1 mouse cellular context compared by ENCODE assay signal in the genomic region with DNA sequence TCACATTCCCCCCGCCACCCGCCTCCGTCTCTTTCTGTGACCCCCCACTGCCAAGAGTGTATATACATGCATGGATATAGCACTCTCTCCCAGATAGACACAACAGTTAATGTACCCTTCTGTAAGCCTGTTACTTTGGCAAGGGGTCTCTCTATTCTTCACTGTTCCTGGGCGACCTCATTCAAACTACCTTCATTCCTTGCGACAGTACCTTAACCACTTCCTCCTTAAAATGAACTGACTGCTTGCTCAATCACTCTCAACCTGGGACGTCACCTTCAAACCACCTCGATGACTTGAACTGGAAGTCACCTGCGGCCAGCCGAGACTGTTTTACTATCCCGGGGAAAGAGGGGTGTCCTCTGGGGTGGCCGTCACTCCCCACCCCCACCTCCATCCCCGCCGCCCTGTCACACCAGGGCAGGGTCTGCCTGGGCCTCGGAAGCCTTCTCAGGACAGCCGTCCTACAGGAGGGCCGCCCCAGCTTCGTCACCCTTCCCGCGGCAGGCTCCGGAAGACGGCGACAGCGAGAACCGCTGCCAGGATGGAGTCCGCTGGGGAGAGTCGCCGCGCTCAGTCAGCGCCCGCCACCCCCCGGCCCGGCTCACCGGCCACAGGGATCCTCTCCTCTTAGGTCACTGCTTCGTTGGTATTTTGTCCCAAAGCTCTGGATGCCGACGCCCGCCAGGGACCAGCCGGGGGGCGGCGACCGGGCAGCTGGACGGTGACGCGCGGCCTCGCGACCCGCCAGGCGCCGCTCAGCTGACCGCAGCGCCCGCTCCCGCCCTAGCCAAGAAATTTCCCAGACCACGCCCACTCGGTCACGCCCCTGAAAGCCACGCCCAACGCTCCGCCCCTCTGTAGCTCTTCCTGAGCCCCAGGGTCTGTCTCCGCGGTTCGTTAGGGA.
TF ChIP-seq lines count a peak whose summit lies in the region.

Gene Optn, minus strand, starts transcription at position 753 of the 907 bp plus-strand sequence.

TF ChIP-seq in CH12.LX, 34 proteins besides CTCF, POLR2A, EP300 and RAD21 (continued from another document):
- TF ChIP-seq POLR2AphosphoS2 (IDR thresholded peaks at IDR 0.05; ENCODE audit: low read depth, low read length) (no peak), TBP (conservative IDR thresholded peaks at IDR 0.05; ENCODE audit: low read depth, low read length) (no peak), ZNF384 (IDR thresholded peaks at IDR 0.05; ENCODE audit: low read depth, low read length) (no peak), NELFE (IDR thresholded peaks at IDR 0.05; ENCODE audit: low read depth, low read length) (peak; percentile 36; the same call in 1 of the 2 replicates), CHD2 (IDR thresholded peaks at IDR 0.05; ENCODE audit: low read length) (no peak; the same call in 1 of the 2 replicates), USF1 (IDR thresholded peaks at IDR 0.05; ENCODE audit: low read depth, low read length) (0 out of 2 replicates have a peak, but pooled peaks have one; percentile 16), PAX5 (IDR thresholded peaks at IDR 0.05; ENCODE audit: low read length) (no peak), UBTF (IDR thresholded peaks at IDR 0.05; ENCODE audit: low read depth, low read length) (peak; percentile 68), ZKSCAN1 (IDR thresholded peaks at IDR 0.05; ENCODE audit: borderline replicate concordance, low read depth, low read length) (no peak), ELF1 (IDR thresholded peaks at IDR 0.05; ENCODE audit: low read depth, low read length) (peak; percentile 49; the same call in 1 of the 2 replicates), ZMIZ1 (IDR thresholded peaks at IDR 0.05; ENCODE audit: low read depth, low read length) (peak; percentile 50; the same call in 1 of the 2 replicates), NRF1 (IDR thresholded peaks at IDR 0.05; ENCODE audit: low read depth, low read length) (no peak), E2F4 (IDR thresholded peaks at IDR 0.05; ENCODE audit: insufficient replicate concordance, low read depth, low read length) (no peak), TCF12 (IDR thresholded peaks at IDR 0.05; ENCODE audit: low read depth, low read length) (peak; percentile 66), MEF2A (IDR thresholded peaks at IDR 0.05; ENCODE audit: borderline replicate concordance, low read depth, low read length) (no peak), USF2 (conservative IDR thresholded peaks at IDR 0.05; ENCODE audit: low read depth, low read length) (no peak), KAT2A (IDR thresholded peaks at IDR 0.05; ENCODE audit: insufficient replicate concordance, low read length) (no peak), SIN3A (IDR thresholded peaks at IDR 0.05; ENCODE audit: low read length) (peak; percentile 78; the same call in 1 of the 2 replicates), BHLHE40 (IDR thresholded peaks at IDR 0.05; ENCODE audit: low read depth, low read length) (peak; percentile 51), ETS1 (conservative IDR thresholded peaks at IDR 0.05; ENCODE audit: low read depth, low read length) (peak; percentile 25), MXI1 (IDR thresholded peaks at IDR 0.05; ENCODE audit: low read depth, low read length) (peak; percentile 75; the same call in 1 of the 2 replicates), GABPA (IDR thresholded peaks at IDR 0.05; ENCODE audit: insufficient replicate concordance, low read depth, low read length) (no peak), JUND (conservative IDR thresholded peaks at IDR 0.05; ENCODE audit: low read depth, low read length) (no peak), MAZ (IDR thresholded peaks at IDR 0.05; ENCODE audit: low read depth, low read length) (no peak), IRF4 (IDR thresholded peaks at IDR 0.05; ENCODE audit: low read depth, low read length) (peak; percentile 7; the same call in 1 of the 2 replicates)
